Mouse (Mus musculus): ENCODE results near the gene Hpgd. TPM values are rescaled to one million over a fixed set of nuclear protein-coding genes. Genes with fewer than 3 reads are reported as not detected.
A peak's percentile ranks its signal among the peaks of the same experiment; 100 is the strongest.
"Not testable (repeated sequence)": the region's sequence is repeated elsewhere in the genome, so short reads cannot be mapped to it uniquely, and the experiment has no call there.

The Hpgd gene
- 29.4 and 33.1 TPM in 2 replicates for polyA plus RNA-seq (2015; fragmentation: Nextera tagmentation; extraction: Ambion mirVana)

GRCm38 (mm10) chr8:56294373-56294877 lies at the start of gene Hpgd:
Gene Hpgd (plus strand): TSS chr8:56294585.
- Histone ChIP-seq H3K4me1 (replicated peaks; ENCODE audit: control insufficient read depth, insufficient read depth, low read length) (peaks cover 14% of the 10 kb centered on the region), H3K27ac (ENCODE audit: low read length) (no peak within 1 kb of the TSS; the same call in 1 of the 2 replicates)

DNA sequence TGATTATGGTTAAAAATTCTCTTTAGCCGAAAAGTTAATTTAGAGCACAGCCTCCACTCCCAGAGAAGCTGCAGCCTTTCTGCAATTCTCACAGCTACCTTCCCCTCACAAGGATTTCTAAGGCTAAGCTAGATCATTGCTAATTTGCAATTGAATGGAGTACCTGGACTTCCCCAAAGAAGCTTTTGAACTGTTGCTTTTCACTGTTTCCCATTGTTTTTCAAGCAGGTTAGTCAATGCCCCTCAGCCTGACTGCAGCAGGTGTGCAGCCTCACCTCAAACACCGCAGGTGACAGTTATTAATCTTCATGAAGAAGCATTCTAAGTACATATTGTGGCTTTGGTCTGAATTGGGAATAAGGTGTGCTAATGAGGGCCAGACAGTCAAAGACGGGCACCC lies 42.7 kb upstream of the Hpgd start:
- not testable (repeated sequence) for H3K4me2 ChIP-seq (ENCODE audit: low read depth, low read length); H3K9me3 ChIP-seq (ENCODE audit: control insufficient read depth, low read length); H3K27ac ChIP-seq (ENCODE audit: low read length); H3K4me3 ChIP-seq (ENCODE audit: low read length); H3K36me3 ChIP-seq (ENCODE audit: control insufficient read depth, insufficient read depth, low read length); ATAC-seq (ENCODE audit: low read depth); H3K27me3 ChIP-seq (ENCODE audit: control insufficient read depth, insufficient read depth, low read depth, low read length); H3K4me1 ChIP-seq (replicated peaks; ENCODE audit: control insufficient read depth, insufficient read depth, low read length); H3K9ac ChIP-seq (ENCODE audit: low read length)
- WGBS = 73% methylated on average over 3 of the region's 3 CpGs

More at GRCm38 (mm10) chr8:56294373-56294877, at the start of gene Hpgd:
- Histone ChIP-seq H3K4me2 (ENCODE audit: low read depth, low read length) (peak within 1 kb of the TSS; percentile 89), H3K9me3 (ENCODE audit: control insufficient read depth, low read length) (no peaks in the 10 kb centered on the region), H3K27me3 (ENCODE audit: control insufficient read depth, insufficient read depth, low read depth, low read length) (no peaks in the 10 kb centered on the region), H3K4me3 (ENCODE audit: low read length) (peak within 1 kb of the TSS; percentile 65), H3K36me3 (ENCODE audit: control insufficient read depth, insufficient read depth, low read length) (no peaks in the 10 kb centered on the region), H3K9ac (ENCODE audit: low read length) (peak within 1 kb of the TSS; percentile 74)
- peak; percentile 84 for ATAC-seq (ENCODE audit: low read depth)
- WGBS = 0% methylated on average over 33 of the region's 33 CpGs

DNA sequence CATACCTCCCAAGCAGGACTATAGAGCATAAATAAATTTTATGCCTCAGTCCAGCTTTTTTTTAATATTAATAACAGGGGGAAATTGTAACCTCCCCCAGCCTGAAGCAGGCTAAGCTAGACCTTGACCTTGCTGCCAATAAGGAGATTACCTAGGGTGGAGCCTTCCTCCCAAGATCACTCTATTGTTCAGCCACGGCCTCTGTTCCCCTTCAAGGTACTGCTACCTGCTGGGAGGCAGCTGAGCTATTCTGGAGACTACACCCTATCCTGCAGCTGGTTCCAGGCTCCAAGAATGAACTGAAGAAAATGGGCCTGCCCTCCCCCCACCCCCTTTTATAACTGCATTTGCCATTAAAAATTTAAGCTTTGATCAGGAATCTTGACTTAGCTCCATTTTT lies 42.1 kb upstream of the Hpgd start:
- Histone ChIP-seq H3K4me3 (ENCODE audit: low read length) (no peak overlapping the region), H3K9ac (ENCODE audit: low read length) (no peak overlapping the region), H3K27ac (ENCODE audit: low read length) (no peak overlapping the region), H3K4me1 (replicated peaks; ENCODE audit: control insufficient read depth, insufficient read depth, low read length) (no peaks in the 10 kb centered on the region), H3K27me3 (ENCODE audit: control insufficient read depth, insufficient read depth, low read depth, low read length) (no peaks in the 10 kb centered on the region), H3K4me2 (ENCODE audit: low read depth, low read length) (no peak overlapping the region), H3K9me3 (ENCODE audit: control insufficient read depth, low read length) (no peaks in the 10 kb centered on the region), H3K36me3 (ENCODE audit: control insufficient read depth, insufficient read depth, low read length) (no peaks in the 10 kb centered on the region)
- 79% methylated on average over 1 of the region's 1 CpGs for WGBS
- ATAC-seq (ENCODE audit: low read depth) = no peak

GRCm38 (mm10) chr8:56261190-56261589 lies 33.2 kb upstream of the Hpgd start:
- no peak overlapping the region for H3K4me2 ChIP-seq (ENCODE audit: low read depth, low read length)
- H3K27ac ChIP-seq (ENCODE audit: low read length) = no peak overlapping the region
- WGBS = 53% methylated on average over 1 of the region's 1 CpGs
- no peaks in the 10 kb centered on the region for H3K36me3 ChIP-seq (ENCODE audit: control insufficient read depth, insufficient read depth, low read length)
- no peaks in the 10 kb centered on the region for H3K4me1 ChIP-seq (replicated peaks; ENCODE audit: control insufficient read depth, insufficient read depth, low read length)
- no peak overlapping the region for H3K9ac ChIP-seq (ENCODE audit: low read length)
- no peaks in the 10 kb centered on the region for H3K27me3 ChIP-seq (ENCODE audit: control insufficient read depth, insufficient read depth, low read depth, low read length)
- ATAC-seq (ENCODE audit: low read depth) = no peak
- no peaks in the 10 kb centered on the region for H3K9me3 ChIP-seq (ENCODE audit: control insufficient read depth, low read length)
- H3K4me3 ChIP-seq (ENCODE audit: low read length) = no peak overlapping the region

- no peak overlapping the region for H3K9ac ChIP-seq (ENCODE audit: low read length)
- ATAC-seq (ENCODE audit: low read depth) = peak; percentile 43; the same call in 1 of the 2 replicates
- H3K9me3 ChIP-seq (ENCODE audit: control insufficient read depth, low read length) = no peaks in the 10 kb centered on the region
- WGBS = 29% methylated on average over 10 of the region's 10 CpGs
- H3K36me3 ChIP-seq (ENCODE audit: control insufficient read depth, insufficient read depth, low read length) = no peaks in the 10 kb centered on the region
- H3K4me3 ChIP-seq (ENCODE audit: low read length) = no peak overlapping the region
- no peaks in the 10 kb centered on the region for H3K27me3 ChIP-seq (ENCODE audit: control insufficient read depth, insufficient read depth, low read depth, low read length)
- no peak overlapping the region for H3K4me2 ChIP-seq (ENCODE audit: low read depth, low read length)
- peak overlapping the region; percentile 2 for H3K27ac ChIP-seq (ENCODE audit: low read length)
- peaks cover 5% of the 10 kb centered on the region; the same call in 1 of the 2 replicates for H3K4me1 ChIP-seq (replicated peaks; ENCODE audit: control insufficient read depth, insufficient read depth, low read length)
Observed at GRCm38 (mm10) chr8:56269687-56270663, 24.4 kb upstream of the Hpgd start.

GRCm38 (mm10) chr8:56272934-56273333 lies 21.5 kb upstream of the Hpgd start:
- Histone ChIP-seq H3K9me3 (ENCODE audit: control insufficient read depth, low read length) (no peaks in the 10 kb centered on the region), H3K4me1 (replicated peaks; ENCODE audit: control insufficient read depth, insufficient read depth, low read length) (peaks cover 5% of the 10 kb centered on the region; the same call in 1 of the 2 replicates), H3K36me3 (ENCODE audit: control insufficient read depth, insufficient read depth, low read length) (no peaks in the 10 kb centered on the region), H3K27me3 (ENCODE audit: control insufficient read depth, insufficient read depth, low read depth, low read length) (no peaks in the 10 kb centered on the region), H3K4me3 (ENCODE audit: low read length) (no peak overlapping the region), H3K27ac (ENCODE audit: low read length) (no peak overlapping the region), H3K9ac (ENCODE audit: low read length) (no peak overlapping the region), H3K4me2 (ENCODE audit: low read depth, low read length) (no peak overlapping the region)
- no peak for ATAC-seq (ENCODE audit: low read depth)
- WGBS = 74% methylated on average over 1 of the region's 1 CpGs

DNA sequence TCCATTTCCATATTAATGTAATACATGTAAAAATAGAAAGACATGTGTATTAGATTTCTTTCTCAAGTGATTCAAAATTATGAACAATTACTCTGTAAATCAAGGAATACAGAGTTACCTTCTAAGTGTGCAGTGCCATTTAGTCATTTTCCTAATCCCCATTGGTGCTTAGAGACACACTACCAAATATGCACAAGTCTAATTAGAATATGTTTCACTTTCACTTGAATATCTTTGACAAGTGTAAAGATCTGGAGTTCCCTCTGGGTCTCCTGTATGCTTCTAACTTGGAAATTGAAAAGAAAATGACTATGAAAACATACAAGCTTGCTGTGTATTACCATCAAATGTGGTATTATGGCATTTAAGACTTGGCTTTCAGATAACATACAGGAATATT lies 19.1 kb upstream of the Hpgd start:
- no peak for ATAC-seq (ENCODE audit: low read depth)
- Histone ChIP-seq H3K9me3 (ENCODE audit: control insufficient read depth, low read length) (no peaks in the 10 kb centered on the region), H3K27me3 (ENCODE audit: control insufficient read depth, insufficient read depth, low read depth, low read length) (no peaks in the 10 kb centered on the region), H3K9ac (ENCODE audit: low read length) (no peak overlapping the region), H3K36me3 (ENCODE audit: control insufficient read depth, insufficient read depth, low read length) (no peaks in the 10 kb centered on the region), H3K27ac (ENCODE audit: low read length) (no peak overlapping the region), H3K4me3 (ENCODE audit: low read length) (no peak overlapping the region), H3K4me2 (ENCODE audit: low read depth, low read length) (no peak overlapping the region), H3K4me1 (replicated peaks; ENCODE audit: control insufficient read depth, insufficient read depth, low read length) (no peaks in the 10 kb centered on the region)

GRCm38 (mm10) chr8:56277810-56278528 lies 16.4 kb upstream of the Hpgd start:
- Histone ChIP-seq H3K9me3 (ENCODE audit: control insufficient read depth, low read length) (no peaks in the 10 kb centered on the region), H3K9ac (ENCODE audit: low read length) (no peak overlapping the region), H3K27ac (ENCODE audit: low read length) (no peak overlapping the region), H3K4me3 (ENCODE audit: low read length) (no peak overlapping the region), H3K4me1 (replicated peaks; ENCODE audit: control insufficient read depth, insufficient read depth, low read length) (no peaks in the 10 kb centered on the region), H3K4me2 (ENCODE audit: low read depth, low read length) (no peak overlapping the region), H3K27me3 (ENCODE audit: control insufficient read depth, insufficient read depth, low read depth, low read length) (no peaks in the 10 kb centered on the region), H3K36me3 (ENCODE audit: control insufficient read depth, insufficient read depth, low read length) (no peaks in the 10 kb centered on the region)
- ATAC-seq (ENCODE audit: low read depth) = no peak; the same call in 1 of the 2 replicates
- WGBS = 82% methylated on average over 7 of the region's 9 CpGs

- Histone ChIP-seq H3K4me2 (ENCODE audit: low read depth, low read length) (no peak overlapping the region), H3K27me3 (ENCODE audit: control insufficient read depth, insufficient read depth, low read depth, low read length) (no peaks in the 10 kb centered on the region), H3K4me3 (ENCODE audit: low read length) (no peak overlapping the region), H3K27ac (ENCODE audit: low read length) (no peak overlapping the region), H3K36me3 (ENCODE audit: control insufficient read depth, insufficient read depth, low read length) (no peaks in the 10 kb centered on the region), H3K9ac (ENCODE audit: low read length) (no peak overlapping the region), H3K4me1 (replicated peaks; ENCODE audit: control insufficient read depth, insufficient read depth, low read length) (no peaks in the 10 kb centered on the region), H3K9me3 (ENCODE audit: control insufficient read depth, low read length) (no peaks in the 10 kb centered on the region)
- 59% methylated on average over 2 of the region's 2 CpGs for WGBS
- no peak for ATAC-seq (ENCODE audit: low read depth)
Observed at GRCm38 (mm10) chr8:56278545-56279063, 15.8 kb upstream of the Hpgd start.
